ENCODE assay signal across 8 mouse cellular contexts in genomic region chr12:83689087-83689432, GRCm38 (mm10). TPM values are rescaled to one million over a fixed set of nuclear protein-coding genes. Genes with fewer than 3 reads are reported as not detected.
A peak's percentile ranks its signal among the peaks of the same experiment; 100 is the strongest.
DNase-seq lines count a peak whose midpoint lies in the region; ATAC-seq and TF ChIP-seq lines count a peak whose summit lies in the region.

No protein-coding gene starts in this region.

- H3K27me3 ChIP-seq in spleen, adult 2 months (ENCODE audit: control insufficient read depth, insufficient read depth, low read length): no peaks in the 10 kb centered on the region
- H3K27me3 ChIP-seq in limb, embryonic 11.5 days (ENCODE audit: control insufficient read depth, insufficient read depth, low read length): no peaks in the 10 kb centered on the region
- H3K27me3 ChIP-seq in neural tube, embryonic 15.5 days (replicated peaks): no peaks in the 10 kb centered on the region

- H3K36me3 ChIP-seq in spleen, adult 2 months (ENCODE audit: control insufficient read depth, insufficient read depth, low read length): no peaks in the 10 kb centered on the region
- no peaks in the 10 kb centered on the region; the same call in 1 of the 2 replicates for H3K36me3 ChIP-seq in limb, embryonic 11.5 days (ENCODE audit: control insufficient read depth, insufficient read depth, low read length)
- H3K36me3 ChIP-seq in neural tube, embryonic 15.5 days: 0 out of 2 replicates have a peak, but pooled peaks cover 6% of the 10 kb centered on the region

- TF ChIP-seq POLR2A in spleen, adult 2 months (IDR thresholded peaks at IDR 0.05; ENCODE audit: low read depth, low read length): no peak
- TF ChIP-seq POLR2A in embryonic fibroblast, embryonic 13.5 days (IDR thresholded peaks at IDR 0.05; ENCODE audit: low read depth, low read length): no peak

- DNase-seq in spleen, adult 2 months (ENCODE audit: low read depth in 1 of 2, low spot score in 2 of 2): no peak
- no peak for DNase-seq in spleen, postnatal 4 days (ENCODE audit: low spot score in 2 of 2)
- no peak for DNase-seq in limb, embryonic 11.5 days (ENCODE audit: low spot score)
- no peak for DNase-seq in layer of hippocampus, adult 8-10 months (ENCODE audit: low spot score in 2 of 2)
- no peak for DNase-seq in adrenal gland, postnatal 25 days
- no peak for DNase-seq in adrenal gland, postnatal 36 days

- peak overlapping the region; percentile 69 for H3K4me2 ChIP-seq in limb, embryonic 11.5 days (ENCODE audit: low read depth, severe bottlenecking)
- peak overlapping the region; percentile 67 for H3K4me2 ChIP-seq in neural tube, embryonic 15.5 days

- H3K9ac ChIP-seq in limb, embryonic 11.5 days (ENCODE audit: low read length): peak overlapping the region; percentile 67
- H3K9ac ChIP-seq in neural tube, embryonic 15.5 days (replicated peaks): peak overlapping the region; percentile 86

- no peaks in the 10 kb centered on the region for H3K4me1 ChIP-seq in spleen, adult 2 months (ENCODE audit: control insufficient read depth, insufficient read depth, insufficient read length)
- H3K4me1 ChIP-seq in embryonic fibroblast, embryonic 13.5 days (ENCODE audit: control insufficient read depth, insufficient read depth, low read length): peaks cover 4% of the 10 kb centered on the region; the same call in 1 of the 2 replicates
- peaks cover 4% of the 10 kb centered on the region for H3K4me1 ChIP-seq in limb, embryonic 11.5 days (ENCODE audit: control insufficient read depth, insufficient read depth, low read length)
- H3K4me1 ChIP-seq in neural tube, embryonic 15.5 days: peaks cover 27% of the 10 kb centered on the region

- WGBS in spleen, adult 2 months: 1% methylated on average over 6 of the region's 6 CpGs
- 33% methylated on average over 6 of the region's 6 CpGs for WGBS in limb, embryonic 11.5 days
- WGBS in neural tube, embryonic 15.5 days: 24% methylated on average over 6 of the region's 6 CpGs

- H3K27ac ChIP-seq in spleen, adult 2 months (ENCODE audit: insufficient read depth, low read length): peak overlapping the region; percentile 94
- peak overlapping the region; percentile 80; the same call in 1 of the 2 replicates for H3K27ac ChIP-seq in embryonic fibroblast, embryonic 13.5 days (ENCODE audit: insufficient read depth, low read length)
- no peak overlapping the region for H3K27ac ChIP-seq in limb, embryonic 11.5 days (replicated peaks; ENCODE audit: low read depth, low read length)
- H3K27ac ChIP-seq in neural tube, embryonic 15.5 days (replicated peaks): peak overlapping the region; percentile 96

- no peak for ATAC-seq in limb, embryonic 11.5 days (ENCODE audit: insufficient number of reproducible peaks, low FRiP score, low TSS enrichment, low read depth)
- no peak for ATAC-seq in neural tube, embryonic 15.5 days (ENCODE audit: low FRiP score)

- peak overlapping the region; percentile 95 for H3K4me3 ChIP-seq in spleen, adult 2 months (ENCODE audit: extremely low read depth, insufficient read depth, insufficient read length)
- H3K4me3 ChIP-seq in embryonic fibroblast, embryonic 13.5 days (ENCODE audit: insufficient read depth, low read length): peak overlapping the region; percentile 82
- H3K4me3 ChIP-seq in limb, embryonic 11.5 days (ENCODE audit: low read depth, low read length): peak overlapping the region; percentile 61
- H3K4me3 ChIP-seq in neural tube, embryonic 15.5 days (replicated peaks): peak overlapping the region; percentile 99

- no peak for TF ChIP-seq CTCF in spleen, adult 2 months (IDR thresholded peaks at IDR 0.05; ENCODE audit: extremely low read depth, insufficient read depth, insufficient read length, insufficient replicate concordance)
- TF ChIP-seq CTCF in embryonic fibroblast, embryonic 13.5 days (IDR thresholded peaks at IDR 0.05; ENCODE audit: borderline replicate concordance, insufficient read depth, low read length): no peak

- no peaks in the 10 kb centered on the region for H3K9me3 ChIP-seq in limb, embryonic 11.5 days (ENCODE audit: control insufficient read depth, low read length)
- H3K9me3 ChIP-seq in neural tube, embryonic 15.5 days (replicated peaks): no peaks in the 10 kb centered on the region

RNA-seq across cellular contexts. Expression of gene Psen1, which starts 1.1 kb away (rescaled TPM):
- polyA plus RNA-seq in spleen, adult 2 months (2012; rRNA removed): 14.3 and 20.2 TPM in 2 replicates
- polyA plus RNA-seq in embryonic fibroblast, embryonic 13.5 days (2011; ENCODE audit: insufficient read length, low read depth, missing spikeins): 58.7 and 62.1 TPM in 2 replicates
- 68.0 and 71.2 TPM in 2 replicates for polyA plus RNA-seq in limb, embryonic 11.5 days (2014; fragmentation: Nextera tagmentation; extraction: Ambion mirVana)
- polyA plus RNA-seq in neural tube, embryonic 15.5 days (2015; fragmentation: Nextera tagmentation; extraction: Ambion mirVana): 62.4 and 68.7 TPM in 2 replicates
- 10 to 100 TPM; 64.2 to 76.0 (median 69.9) TPM for total RNA-seq in layer of hippocampus, adult 8-10 months (2022)
- 68.3 and 73.5 TPM in 2 replicates for total RNA-seq in adrenal gland, postnatal 25 days (2021)
- 10 to 100 TPM; 63.6 to 72.3 TPM for total RNA-seq in adrenal gland, postnatal 36 days (2021)

RNA-seq across cellular contexts. Expression of gene Rbm25, which starts 58.0 kb away (rescaled TPM):
- polyA plus RNA-seq in spleen, adult 2 months (2012; rRNA removed): 19.4 and 20.2 TPM in 2 replicates
- polyA plus RNA-seq in embryonic fibroblast, embryonic 13.5 days (2011; ENCODE audit: insufficient read length, low read depth, missing spikeins): 149 and 152 TPM in 2 replicates
- 279 and 308 TPM in 2 replicates for polyA plus RNA-seq in limb, embryonic 11.5 days (2014; fragmentation: Nextera tagmentation; extraction: Ambion mirVana)
- 226 and 250 TPM in 2 replicates for polyA plus RNA-seq in neural tube, embryonic 15.5 days (2015; fragmentation: Nextera tagmentation; extraction: Ambion mirVana)
- total RNA-seq in layer of hippocampus, adult 8-10 months (2022): 100 to 1,000 TPM; 122 to 143 (median 133) TPM
- total RNA-seq in adrenal gland, postnatal 25 days (2021): 114 and 118 TPM in 2 replicates
- 100 to 1,000 TPM in 1 of 2 experiments, 10 to 100 TPM in 1; 86.8 to 104 TPM for total RNA-seq in adrenal gland, postnatal 36 days (2021)
